Mouse (Mus musculus): ENCODE measurements around the gene Abtb1. TPM values are rescaled to one million over a fixed set of nuclear protein-coding genes. Genes with fewer than 3 reads are reported as not detected.

The Abtb1 gene
- polyA plus RNA-seq, 1 experiment from 2014 or later, result 40.7 TPM

DNA sequence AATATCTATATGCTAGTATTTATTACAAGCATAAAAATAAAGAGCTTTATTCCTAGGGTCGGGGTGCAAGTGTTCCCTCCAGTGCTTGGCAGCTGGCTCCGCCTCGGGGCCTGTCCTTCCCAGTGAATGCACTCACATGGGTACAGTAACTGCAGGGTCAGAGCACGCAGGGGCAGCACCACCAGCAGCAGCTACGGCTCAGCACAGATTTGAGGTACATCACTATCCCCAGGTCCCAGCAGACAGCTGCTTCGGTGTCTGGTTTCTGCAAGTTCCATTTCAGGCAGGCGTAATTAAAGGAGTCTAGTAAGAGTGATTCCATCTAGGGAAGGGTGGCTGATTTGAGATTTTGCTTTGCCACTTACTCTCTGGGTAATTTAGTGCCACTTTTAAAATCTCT lies 16.6 kb upstream of the Abtb1 start:
- Histone ChIP-seq H3K4me1 (ENCODE audit: control insufficient read depth, insufficient read depth, low read length) (0 out of 2 replicates have a peak, but pooled peaks cover 3% of the 10 kb centered on the region), H3K27me3 (ENCODE audit: control insufficient read depth, insufficient read depth, low read length) (no peaks in the 10 kb centered on the region), H3K9ac (replicated peaks; ENCODE audit: low read depth, low read length) (no peak overlapping the region), H3K9me3 (ENCODE audit: control insufficient read depth, low read length) (no peaks in the 10 kb centered on the region), H3K36me3 (ENCODE audit: control insufficient read depth, insufficient read depth, low read length) (peaks cover 51% of the 10 kb centered on the region), H3K27ac (ENCODE audit: low read depth, low read length) (no peak overlapping the region), H3K4me3 (ENCODE audit: low read depth, low read length) (no peak overlapping the region), H3K4me2 (ENCODE audit: low read depth, low read length) (no peak overlapping the region)
- ATAC-seq (ENCODE audit: low read depth), result no peak
- WGBS, result 54% methylated on average over 7 of the region's 7 CpGs

DNA sequence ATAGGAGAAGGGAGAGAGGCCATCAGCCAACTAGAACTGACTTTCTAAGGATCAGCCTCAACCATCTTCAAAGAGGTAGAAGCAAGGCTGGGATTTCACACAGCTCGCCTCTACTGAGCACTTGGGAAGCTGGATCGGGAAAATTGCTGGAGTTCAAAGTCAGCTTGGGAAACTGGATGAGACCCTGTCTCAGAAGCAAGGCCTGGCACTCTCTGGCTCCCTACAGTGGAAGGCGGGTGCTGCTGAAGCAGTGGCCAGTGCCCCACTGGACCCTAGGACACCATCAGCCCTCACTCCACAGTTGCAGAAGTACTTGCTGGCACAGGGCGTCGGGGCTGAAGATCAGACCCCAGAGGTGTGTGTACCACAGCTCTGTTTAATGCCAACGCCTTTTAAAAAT lies 16.0 kb upstream of the Abtb1 start:
- WGBS, result 86% methylated on average over 6 of the region's 6 CpGs
- Histone ChIP-seq H3K4me1 (ENCODE audit: control insufficient read depth, insufficient read depth, low read length) (0 out of 2 replicates have a peak, but pooled peaks cover 3% of the 10 kb centered on the region), H3K9ac (replicated peaks; ENCODE audit: low read depth, low read length) (no peak overlapping the region), H3K4me3 (ENCODE audit: low read depth, low read length) (no peak overlapping the region), H3K9me3 (ENCODE audit: control insufficient read depth, low read length) (no peaks in the 10 kb centered on the region), H3K27me3 (ENCODE audit: control insufficient read depth, insufficient read depth, low read length) (no peaks in the 10 kb centered on the region), H3K27ac (ENCODE audit: low read depth, low read length) (no peak overlapping the region), H3K36me3 (ENCODE audit: control insufficient read depth, insufficient read depth, low read length) (peaks cover 46% of the 10 kb centered on the region; the same call in 1 of the 2 replicates), H3K4me2 (ENCODE audit: low read depth, low read length) (no peak overlapping the region)
- ATAC-seq (ENCODE audit: low read depth), result no peak

DNA sequence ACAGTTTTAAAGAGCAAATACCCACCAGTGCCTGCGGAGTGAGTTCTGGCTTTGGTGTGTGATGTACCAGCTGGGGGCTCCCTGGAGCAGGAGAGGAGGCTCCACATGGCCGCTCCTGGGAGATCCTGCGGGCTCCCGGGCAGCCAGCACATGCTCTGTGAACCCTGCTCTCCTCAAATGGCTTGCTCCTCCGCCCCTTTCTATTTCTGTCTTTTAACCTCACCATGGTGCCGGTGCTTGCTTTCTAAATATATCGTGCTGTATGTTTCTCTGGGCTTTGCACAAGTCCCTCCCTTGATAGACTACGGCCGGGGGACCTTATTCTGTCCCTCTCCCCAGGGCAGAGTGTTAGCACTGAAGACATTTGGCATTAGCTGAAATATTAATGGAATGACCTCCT lies 15.5 kb upstream of the Abtb1 start:
- H3K9me3 ChIP-seq (ENCODE audit: control insufficient read depth, low read length), result no peaks in the 10 kb centered on the region
- no peak for ATAC-seq (ENCODE audit: low read depth)
- H3K36me3 ChIP-seq (ENCODE audit: control insufficient read depth, insufficient read depth, low read length), result peaks cover 42% of the 10 kb centered on the region; the same call in 1 of the 2 replicates
- H3K4me2 ChIP-seq (ENCODE audit: low read depth, low read length), result no peak overlapping the region
- H3K27me3 ChIP-seq (ENCODE audit: control insufficient read depth, insufficient read depth, low read length), result no peaks in the 10 kb centered on the region
- no peak overlapping the region for H3K27ac ChIP-seq (ENCODE audit: low read depth, low read length)
- H3K9ac ChIP-seq (replicated peaks; ENCODE audit: low read depth, low read length), result no peak overlapping the region
- H3K4me1 ChIP-seq (ENCODE audit: control insufficient read depth, insufficient read depth, low read length), result 0 out of 2 replicates have a peak, but pooled peaks cover 3% of the 10 kb centered on the region
- 38% methylated on average over 9 of the region's 9 CpGs for WGBS
- no peak overlapping the region for H3K4me3 ChIP-seq (ENCODE audit: low read depth, low read length)

DNA sequence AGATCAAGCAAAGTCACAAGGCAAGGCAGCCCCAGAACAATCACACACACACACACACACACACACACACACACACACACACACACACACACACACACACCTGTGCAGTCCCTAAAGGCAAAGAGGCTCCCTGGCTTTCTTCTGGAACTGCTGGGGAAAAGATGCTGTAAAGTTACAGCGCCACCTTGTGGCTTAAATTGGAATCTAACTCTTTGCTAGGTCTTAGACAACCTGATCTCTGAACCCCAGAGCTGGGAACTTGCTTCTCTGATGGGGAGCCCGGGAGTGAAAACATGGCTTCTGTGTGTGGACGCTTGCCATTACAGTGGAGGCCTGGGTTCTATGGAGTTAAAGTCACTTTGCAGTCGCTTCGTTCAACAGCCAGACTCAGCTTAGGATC lies 13.9 kb upstream of the Abtb1 start:
- Histone ChIP-seq H3K27me3 (ENCODE audit: control insufficient read depth, insufficient read depth, low read length) (no peaks in the 10 kb centered on the region), H3K27ac (ENCODE audit: low read depth, low read length) (no peak overlapping the region), H3K4me1 (ENCODE audit: control insufficient read depth, insufficient read depth, low read length) (0 out of 2 replicates have a peak, but pooled peaks cover 3% of the 10 kb centered on the region), H3K4me2 (ENCODE audit: low read depth, low read length) (no peak overlapping the region), H3K36me3 (ENCODE audit: control insufficient read depth, insufficient read depth, low read length) (peaks cover 26% of the 10 kb centered on the region; the same call in 1 of the 2 replicates), H3K9me3 (ENCODE audit: control insufficient read depth, low read length) (no peaks in the 10 kb centered on the region), H3K4me3 (ENCODE audit: low read depth, low read length) (no peak overlapping the region), H3K9ac (replicated peaks; ENCODE audit: low read depth, low read length) (no peak overlapping the region)
- peak; percentile 30; the same call in 1 of the 2 replicates for ATAC-seq (ENCODE audit: low read depth)
- WGBS, result 28% methylated on average over 5 of the region's 5 CpGs

DNA sequence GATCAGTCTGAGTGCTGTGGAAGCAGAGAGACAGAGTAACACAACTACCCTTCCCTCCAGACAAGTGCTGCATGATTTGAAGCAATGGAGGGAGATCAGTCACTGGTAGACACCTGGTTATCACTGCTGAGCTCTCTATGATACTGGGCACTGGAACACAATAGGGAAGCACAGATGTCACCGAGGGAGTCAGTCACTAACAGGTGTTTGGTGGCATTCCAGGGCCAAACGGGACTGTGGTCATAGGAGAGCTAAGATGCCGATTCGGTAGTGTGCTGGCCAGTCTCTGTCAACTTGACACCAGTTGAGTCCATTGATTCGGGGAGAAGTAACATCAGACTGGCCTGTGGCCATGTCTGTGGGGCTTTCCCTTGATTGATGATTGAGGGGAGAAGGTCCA lies 12.7 kb upstream of the Abtb1 start:
- Histone ChIP-seq H3K9ac (replicated peaks; ENCODE audit: low read depth, low read length) (no peak overlapping the region), H3K36me3 (ENCODE audit: control insufficient read depth, insufficient read depth, low read length) (peaks cover 20% of the 10 kb centered on the region; the same call in 1 of the 2 replicates), H3K4me2 (ENCODE audit: low read depth, low read length) (no peak overlapping the region), H3K27ac (ENCODE audit: low read depth, low read length) (no peak overlapping the region), H3K27me3 (ENCODE audit: control insufficient read depth, insufficient read depth, low read length) (no peaks in the 10 kb centered on the region), H3K4me3 (ENCODE audit: low read depth, low read length) (no peak overlapping the region), H3K4me1 (ENCODE audit: control insufficient read depth, insufficient read depth, low read length) (0 out of 2 replicates have a peak, but pooled peaks cover 3% of the 10 kb centered on the region), H3K9me3 (ENCODE audit: control insufficient read depth, low read length) (no peaks in the 10 kb centered on the region)
- WGBS, result 75% methylated on average over 5 of the region's 5 CpGs
- ATAC-seq (ENCODE audit: low read depth), result no peak

DNA sequence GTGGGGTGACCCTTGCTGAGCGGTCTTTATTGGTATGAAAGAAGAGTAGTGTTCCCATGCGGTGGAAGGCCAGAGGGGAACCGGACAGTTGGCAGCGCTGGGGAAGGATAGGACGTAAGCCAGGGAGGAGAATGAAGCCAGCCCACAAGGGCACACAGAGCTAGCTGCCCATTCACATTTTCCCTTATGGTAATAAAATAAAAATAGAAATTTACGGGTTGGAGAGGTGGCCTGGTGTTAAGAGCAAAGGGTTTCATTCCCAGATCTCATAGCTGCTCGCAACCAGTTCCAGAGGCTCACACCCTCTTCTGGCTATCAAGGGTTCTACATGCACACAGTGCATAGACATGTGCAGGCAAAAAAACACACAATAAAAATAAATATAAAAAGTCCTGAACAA lies 8.2 kb upstream of the Abtb1 start:
- H3K9ac ChIP-seq (replicated peaks; ENCODE audit: low read depth, low read length), result no peak overlapping the region
- no peaks in the 10 kb centered on the region for H3K4me1 ChIP-seq (ENCODE audit: control insufficient read depth, insufficient read depth, low read length)
- H3K4me2 ChIP-seq (ENCODE audit: low read depth, low read length), result no peak overlapping the region
- no peaks in the 10 kb centered on the region for H3K9me3 ChIP-seq (ENCODE audit: control insufficient read depth, low read length)
- H3K27me3 ChIP-seq (ENCODE audit: control insufficient read depth, insufficient read depth, low read length), result no peaks in the 10 kb centered on the region
- ATAC-seq (ENCODE audit: low read depth), result no peak
- no peak overlapping the region for H3K4me3 ChIP-seq (ENCODE audit: low read depth, low read length)
- peaks cover 24% of the 10 kb centered on the region; the same call in 1 of the 2 replicates for H3K36me3 ChIP-seq (ENCODE audit: control insufficient read depth, insufficient read depth, low read length)
- 86% methylated on average over 7 of the region's 7 CpGs for WGBS
- no peak overlapping the region for H3K27ac ChIP-seq (ENCODE audit: low read depth, low read length)

DNA sequence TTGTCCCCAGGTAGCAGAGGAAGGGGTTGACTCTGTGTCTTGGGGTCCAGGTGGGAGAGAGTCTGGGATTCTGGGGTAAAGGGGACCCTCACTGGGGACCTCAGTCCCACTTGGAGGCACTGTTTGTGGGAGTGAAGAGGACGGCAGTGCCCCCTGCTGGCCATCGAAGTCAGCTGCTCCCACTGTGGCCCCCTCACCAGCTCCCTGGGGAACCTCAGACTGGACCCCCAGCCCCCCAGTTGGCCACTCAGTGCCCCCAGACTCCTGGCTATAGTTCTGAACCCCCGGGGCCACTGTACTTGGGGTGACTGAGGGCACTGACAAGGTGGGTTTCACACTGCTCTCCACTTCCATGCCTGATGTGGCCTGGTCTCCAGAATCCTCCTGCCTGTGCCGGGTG lies 7.5 kb upstream of the Abtb1 start:
- Histone ChIP-seq H3K36me3 (ENCODE audit: control insufficient read depth, insufficient read depth, low read length) (peaks cover 31% of the 10 kb centered on the region; the same call in 1 of the 2 replicates), H3K9me3 (ENCODE audit: control insufficient read depth, low read length) (no peaks in the 10 kb centered on the region), H3K27me3 (ENCODE audit: control insufficient read depth, insufficient read depth, low read length) (no peaks in the 10 kb centered on the region), H3K4me1 (ENCODE audit: control insufficient read depth, insufficient read depth, low read length) (no peaks in the 10 kb centered on the region), H3K4me3 (ENCODE audit: low read depth, low read length) (no peak overlapping the region), H3K27ac (ENCODE audit: low read depth, low read length) (no peak overlapping the region), H3K9ac (replicated peaks; ENCODE audit: low read depth, low read length) (no peak overlapping the region), H3K4me2 (ENCODE audit: low read depth, low read length) (no peak overlapping the region)
- no peak for ATAC-seq (ENCODE audit: low read depth)
- WGBS, result 56% methylated on average over 4 of the region's 4 CpGs

DNA sequence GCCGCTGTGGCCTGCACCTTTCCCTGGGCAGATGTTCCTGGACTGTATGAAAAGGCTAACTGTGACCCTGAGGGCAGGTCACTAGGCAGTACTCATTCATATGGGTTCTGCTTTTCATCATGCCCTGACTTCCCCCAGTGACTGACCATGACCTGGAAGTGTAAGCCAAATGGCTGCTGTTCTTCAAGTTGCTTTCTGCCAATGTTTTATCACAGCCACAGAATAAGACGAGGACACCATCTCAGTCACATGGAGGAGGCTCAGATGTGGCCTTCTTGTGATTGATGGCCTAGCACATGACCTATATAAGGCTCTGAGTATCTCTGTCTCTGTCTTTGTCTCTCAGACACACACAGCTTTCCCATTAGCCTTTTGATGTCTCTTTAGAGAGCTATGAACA lies 5.8 kb upstream of the Abtb1 start:
- Histone ChIP-seq H3K9ac (replicated peaks; ENCODE audit: low read depth, low read length) (no peak overlapping the region), H3K9me3 (ENCODE audit: control insufficient read depth, low read length) (no peaks in the 10 kb centered on the region), H3K36me3 (ENCODE audit: control insufficient read depth, insufficient read depth, low read length) (peaks cover 32% of the 10 kb centered on the region; the same call in 1 of the 2 replicates), H3K4me2 (ENCODE audit: low read depth, low read length) (no peak overlapping the region), H3K4me3 (ENCODE audit: low read depth, low read length) (no peak overlapping the region), H3K27ac (ENCODE audit: low read depth, low read length) (no peak overlapping the region), H3K4me1 (ENCODE audit: control insufficient read depth, insufficient read depth, low read length) (peaks cover 5% of the 10 kb centered on the region; the same call in 1 of the 2 replicates), H3K27me3 (ENCODE audit: control insufficient read depth, insufficient read depth, low read length) (no peaks in the 10 kb centered on the region)
- no peak for ATAC-seq (ENCODE audit: low read depth)
- WGBS, result 46% methylated on average over 2 of the region's 2 CpGs

DNA sequence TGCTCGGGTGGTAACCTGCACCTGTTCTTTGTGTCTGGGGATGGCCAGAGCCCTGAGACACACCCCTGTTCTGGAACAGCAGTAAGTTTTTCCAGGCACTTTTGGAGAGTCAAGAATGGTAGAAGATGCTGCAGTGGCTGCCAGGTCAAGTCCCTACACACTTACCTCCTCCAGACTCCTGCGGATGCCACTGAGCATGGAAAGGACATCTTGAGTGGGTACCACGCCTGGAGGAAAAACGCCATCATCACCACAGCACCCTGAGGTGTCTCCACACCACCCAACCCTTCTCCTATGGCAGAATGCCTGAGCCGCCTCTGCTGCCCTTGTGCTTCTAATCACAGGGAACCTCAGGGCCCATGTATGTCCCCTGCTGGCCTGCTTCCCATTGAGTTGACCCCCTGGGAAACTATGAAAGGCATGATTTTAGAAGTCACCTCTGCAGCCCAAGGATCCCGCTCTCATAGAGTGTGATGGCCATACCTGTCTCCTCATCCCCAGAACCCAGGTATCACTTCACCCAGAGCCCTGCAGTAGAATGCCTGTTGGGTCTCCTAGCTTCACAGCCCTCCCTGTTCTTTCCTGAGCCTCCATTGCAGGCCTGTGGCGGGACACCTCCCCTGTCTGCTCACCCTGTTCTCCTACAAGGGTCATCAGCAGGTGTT lies 3.2 kb upstream of the Abtb1 start:
- H3K27ac ChIP-seq (ENCODE audit: low read depth, low read length), result no peak overlapping the region
- no peak overlapping the region for H3K9ac ChIP-seq (replicated peaks; ENCODE audit: low read depth, low read length)
- ATAC-seq (ENCODE audit: low read depth), result no peak
- 90% methylated on average over 7 of the region's 7 CpGs for WGBS
- no peak overlapping the region for H3K4me3 ChIP-seq (ENCODE audit: low read depth, low read length)
- no peaks in the 10 kb centered on the region for H3K9me3 ChIP-seq (ENCODE audit: control insufficient read depth, low read length)
- no peak overlapping the region for H3K4me2 ChIP-seq (ENCODE audit: low read depth, low read length)
- peaks cover 32% of the 10 kb centered on the region; the same call in 1 of the 2 replicates for H3K36me3 ChIP-seq (ENCODE audit: control insufficient read depth, insufficient read depth, low read length)
- no peaks in the 10 kb centered on the region for H3K27me3 ChIP-seq (ENCODE audit: control insufficient read depth, insufficient read depth, low read length)
- peaks cover 16% of the 10 kb centered on the region for H3K4me1 ChIP-seq (ENCODE audit: control insufficient read depth, insufficient read depth, low read length)

Measured in neural tube, embryonic 14.5 days (tissue).